Mouse (Mus musculus) liver, adult 2 months (tissue): Measurements from ENCODE around the gene Lrg1. TPM values are rescaled to one million over a fixed set of nuclear protein-coding genes. Genes with fewer than 3 reads are reported as not detected.
"Not testable (repeated sequence)": the region's sequence is repeated elsewhere in the genome, so short reads cannot be mapped to it uniquely, and the experiment has no call there.

Experiments
- DNase-seq: peaks from one replicate; pipeline ENCODE4 v3.0.0-alpha.2; 2011; ENCODE audit warnings: low read depth, low spot score; ENCODE audit errors: extremely low read depth
- H3K27ac ChIP-seq: fragments of 200-500 bp; replicated peaks from 2 replicates; pipeline ENCODE4 v1.5.1; 2012; ENCODE audit warnings: low read depth, mild to moderate bottlenecking, control low read depth, inconsistent platforms, low read length; ENCODE audit not compliant: insufficient read depth
- H3K27me3 ChIP-seq: fragments of 200-500 bp; 2 replicates; pipeline ENCODE4 v1.6.1; 2012; ENCODE audit warnings: mild to moderate bottlenecking, moderate library complexity, low read length, inconsistent platforms; ENCODE audit not compliant: control insufficient read depth, insufficient read depth
- H3K36me3 ChIP-seq: fragments of 200-500 bp; 2 replicates; pipeline ENCODE4 v1.6.1; 2012; ENCODE audit warnings: low read length, inconsistent platforms; ENCODE audit not compliant: control insufficient read depth, insufficient read depth
- H3K4me1 ChIP-seq: fragments of 200-500 bp; 2 replicates; pipeline ENCODE4 v1.6.1; 2011; ENCODE audit warnings: low read length; ENCODE audit not compliant: control insufficient read depth, insufficient read depth
- H3K4me3 ChIP-seq: fragments of 200-500 bp; 2 replicates; pipeline ENCODE4 v1.5.1; 2011; ENCODE audit warnings: low read depth, mild to moderate bottlenecking, control low read depth, low read length, moderate library complexity; ENCODE audit not compliant: insufficient read depth
- H3K79me2 ChIP-seq: fragments of 200-500 bp; 2 replicates; pipeline ENCODE4 v1.6.1; 2012; ENCODE audit warnings: inconsistent platforms, mild to moderate bottlenecking, low read length, moderate library complexity; ENCODE audit not compliant: control insufficient read depth, insufficient read depth
- H3K9ac ChIP-seq: fragments of 200-500 bp; 2 replicates; pipeline ENCODE4 v1.6.1; 2012; ENCODE audit warnings: low read depth, mild to moderate bottlenecking, control low read depth, inconsistent platforms, low read length
- CTCF ChIP-seq: fragments of 200-500 bp; IDR thresholded peaks from 2 replicates; pipeline ENCODE4 v1.5.1; 2011; ENCODE audit warnings: low read depth, low read length, control low read depth
- POLR2A ChIP-seq: fragments of 200-500 bp; IDR thresholded peaks from 2 replicates; pipeline ENCODE4 v1.6.1; 2011; ENCODE audit warnings: low read length, control low read depth; ENCODE audit not compliant: insufficient read depth; ENCODE audit errors: extremely low read depth
- WGBS: fragments of 180-500 bp; shearing (Covaris S2); methylation state at CpG from one replicate; pipeline ENCODE4 v1.1.7; 2018; 5-methylcytosine and 5-hydroxymethylcytosine counted together
- polyA plus RNA-seq: library from polyadenylated mRNA; depleted of rRNA; stranded (reverse); fragments of >200 nt; gene quantifications from 2 replicates; pipeline ENCODE4 v1.2.3, GENCODE M21; 2012
- total RNA-seq: library from RNA; depleted of rRNA; stranded (reverse); fragments of >200 nt; gene quantifications from 2 replicates; pipeline ENCODE4 v1.2.3, GENCODE M21; 2014

Gene Lrg1
- total and polyA plus RNA-seq, 2 experiments = 116 to 543 TPM

GRCm38 (mm10) chr17:56110571-56110970 lies 11.2 kb downstream of the Lrg1 start:
- Histone ChIP-seq H3K27me3 (no peaks in the 10 kb centered on the region), H3K4me3 (no peak overlapping the region), H3K27ac (peak overlapping the region; percentile 62; the same call in 1 of the 2 replicates), H3K9ac (no peak overlapping the region), H3K36me3 (peaks cover 6% of the 10 kb centered on the region; the same call in 1 of the 2 replicates), H3K4me1 (peaks cover 35% of the 10 kb centered on the region), H3K79me2 (no peaks in the 10 kb centered on the region)
- TF ChIP-seq POLR2A = no peak
- TF ChIP-seq CTCF = no peak
- peak; percentile 75 for DNase-seq
- 30% methylated on average over 4 of the region's 4 CpGs for WGBS

DNA sequence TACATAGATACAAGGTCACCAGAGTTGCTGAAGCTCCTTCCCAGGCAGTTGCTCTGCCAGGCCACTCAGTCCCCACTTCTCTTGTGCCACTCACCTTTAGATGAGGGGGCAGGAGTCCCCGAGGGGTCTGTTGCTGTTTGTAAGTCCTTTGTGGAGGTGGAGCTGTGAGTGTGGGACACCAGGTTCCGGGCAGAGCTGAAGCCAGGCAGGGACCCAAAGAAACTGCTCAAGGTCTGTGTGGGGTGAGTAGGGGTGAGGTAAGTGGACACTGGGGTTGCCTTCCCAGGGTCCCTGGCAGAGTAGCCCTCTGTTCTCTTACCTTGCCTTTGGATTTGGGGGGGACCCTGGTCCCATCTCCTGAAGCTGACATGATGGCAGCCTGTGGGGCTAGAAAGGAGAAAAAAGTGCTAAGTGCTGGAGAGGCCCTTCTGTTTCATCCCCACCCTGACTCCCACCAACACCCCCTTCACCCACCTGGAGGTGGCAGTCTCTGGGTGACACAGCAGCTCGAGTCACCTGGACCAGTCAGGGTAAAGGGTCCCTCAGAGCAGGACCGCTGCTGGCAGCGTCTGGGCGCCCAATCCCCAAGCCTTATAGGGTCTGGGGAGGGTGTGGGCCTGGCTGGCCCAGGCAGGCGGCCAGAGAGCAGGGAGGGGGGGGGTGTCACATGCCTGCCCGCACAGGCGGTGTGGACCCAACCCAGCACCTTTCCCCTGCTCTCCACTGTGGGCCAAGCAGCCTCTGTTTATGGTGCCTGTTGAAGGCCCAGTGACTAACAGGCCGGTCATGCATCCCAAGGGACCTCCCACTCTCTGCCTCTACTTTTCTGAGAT lies 12.4 kb downstream of the Lrg1 start, which contains the start of gene Plin4:
TSS of gene Plin4 (minus strand) at position 585 of the 833 bp plus-strand sequence.
- Histone ChIP-seq H3K4me1 (peaks cover 28% of the 10 kb centered on the region), H3K79me2 (no peaks in the 10 kb centered on the region), H3K27ac (peak within 1 kb of the TSS; percentile 85), H3K4me3 (no peak within 1 kb of the TSS), H3K27me3 (no peaks in the 10 kb centered on the region), H3K9ac (peak within 1 kb of the TSS; percentile 20; the same call in 1 of the 2 replicates), H3K36me3 (peaks cover 3% of the 10 kb centered on the region; the same call in 1 of the 2 replicates)
- DNase-seq = peak; percentile 70
- 41% methylated on average over 10 of the region's 10 CpGs for WGBS
- 0 out of 2 replicates have a peak, but pooled peaks have one; percentile 13 for TF ChIP-seq POLR2A
- no peak for TF ChIP-seq CTCF

- no peak overlapping the region for H3K4me3 ChIP-seq
These were observed 13.3 kb downstream of the Lrg1 start for GRCm38 (mm10) chr17:56108334-56109044.

DNA sequence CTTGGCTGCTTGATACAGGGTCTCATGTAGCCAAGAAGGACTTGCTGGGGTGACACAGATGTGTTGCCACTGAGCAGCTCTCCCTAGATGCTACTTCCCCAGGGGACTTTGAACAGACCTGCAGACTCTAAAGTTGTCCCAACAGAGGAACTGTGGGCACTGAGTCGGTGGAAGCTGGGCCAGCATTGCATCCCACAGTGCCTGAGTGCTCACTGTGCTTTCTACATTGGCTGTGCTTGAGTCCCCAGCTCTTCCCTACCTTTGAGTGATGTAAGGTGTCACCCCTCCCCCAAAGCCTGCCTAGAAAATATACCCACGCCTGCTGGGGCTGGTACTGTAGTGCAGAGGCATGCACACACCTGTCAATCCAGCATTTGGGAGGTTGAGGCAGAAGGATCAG lies 14.1 kb downstream of the Lrg1 start:
- Histone ChIP-seq H3K4me1 (peaks cover 22% of the 10 kb centered on the region), H3K36me3 (peaks cover 3% of the 10 kb centered on the region; the same call in 1 of the 2 replicates), H3K4me3 (no peak overlapping the region), H3K9ac (no peak overlapping the region), H3K79me2 (no peaks in the 10 kb centered on the region), H3K27me3 (no peaks in the 10 kb centered on the region), H3K27ac (no peak overlapping the region)
- 69% methylated on average over 2 of the region's 2 CpGs for WGBS
- no peak for TF ChIP-seq POLR2A
- TF ChIP-seq CTCF = no peak
- DNase-seq = no peak

More at GRCm38 (mm10) chr17:56108334-56109044, 13.3 kb downstream of the Lrg1 start:
- peaks cover 26% of the 10 kb centered on the region for H3K4me1 ChIP-seq
- H3K27ac ChIP-seq = peak overlapping the region; percentile 85
- H3K27me3 ChIP-seq = no peaks in the 10 kb centered on the region
- peak overlapping the region; percentile 20; the same call in 1 of the 2 replicates for H3K9ac ChIP-seq
- TF ChIP-seq CTCF (no peak), POLR2A (0 out of 2 replicates have a peak, but pooled peaks have one; percentile 18)
- peak; percentile 93 for DNase-seq
- 25% methylated on average over 6 of the region's 6 CpGs for WGBS
- peaks cover 3% of the 10 kb centered on the region; the same call in 1 of the 2 replicates for H3K36me3 ChIP-seq
- no peaks in the 10 kb centered on the region for H3K79me2 ChIP-seq

DNA sequence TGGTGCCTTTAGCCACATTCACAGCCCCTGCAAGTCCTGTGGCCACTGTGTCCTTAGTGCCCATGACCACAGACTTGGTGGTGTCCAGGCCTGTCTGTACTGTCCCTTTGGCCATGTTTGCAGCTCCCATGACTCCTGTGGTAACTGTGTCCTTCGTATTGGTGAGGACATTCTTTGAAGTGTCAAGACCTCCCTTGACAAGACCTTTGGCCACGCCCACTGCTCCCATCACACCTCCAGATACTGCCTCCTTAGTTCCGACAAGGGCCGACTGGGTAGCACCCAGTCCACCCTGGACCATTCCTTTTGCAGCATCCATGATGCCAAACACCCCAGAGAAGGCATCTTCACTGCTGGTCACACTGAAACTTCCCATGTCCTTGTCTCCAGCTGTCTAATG lies 14.8 kb downstream of the Lrg1 start:
- Histone ChIP-seq H3K79me2 (no peaks in the 10 kb centered on the region), H3K27me3 (no peaks in the 10 kb centered on the region), H3K36me3 (0 out of 2 replicates have a peak, but pooled peaks cover 3% of the 10 kb centered on the region), H3K4me1 (peaks cover 22% of the 10 kb centered on the region), H3K9ac (no peak overlapping the region), H3K27ac (no peak overlapping the region), H3K4me3 (no peak overlapping the region)
- no peak for DNase-seq
- 87% methylated on average over 4 of the region's 4 CpGs for WGBS
- TF ChIP-seq CTCF (no peak), POLR2A (no peak)

DNA sequence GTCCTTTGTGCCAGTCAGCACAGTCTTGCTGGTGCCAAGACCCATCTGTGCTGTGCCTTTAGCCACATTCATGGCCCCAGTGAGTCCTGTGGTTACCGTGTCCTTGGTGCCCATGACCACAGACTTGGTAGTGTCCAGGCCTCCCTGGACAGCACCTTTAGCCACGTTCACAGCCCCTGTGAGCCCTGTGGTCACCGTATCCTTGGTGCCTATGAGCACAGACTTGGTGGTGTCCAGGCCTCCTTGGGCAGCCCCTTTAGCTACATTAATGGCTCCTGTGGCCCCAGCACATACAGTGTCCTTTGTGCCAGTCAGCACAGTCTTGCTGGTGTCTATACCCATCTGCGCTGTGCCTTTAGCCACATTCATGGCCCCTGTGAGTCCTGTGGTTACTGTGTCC lies 15.4 kb downstream of the Lrg1 start:
- peaks cover 22% of the 10 kb centered on the region for H3K4me1 ChIP-seq
- WGBS = 97% methylated on average over 4 of the region's 4 CpGs
- DNase-seq, H3K9ac ChIP-seq, H3K79me2 ChIP-seq, H3K27ac ChIP-seq, H3K4me3 ChIP-seq, H3K36me3 ChIP-seq, H3K27me3 ChIP-seq: not testable (repeated sequence)

DNA sequence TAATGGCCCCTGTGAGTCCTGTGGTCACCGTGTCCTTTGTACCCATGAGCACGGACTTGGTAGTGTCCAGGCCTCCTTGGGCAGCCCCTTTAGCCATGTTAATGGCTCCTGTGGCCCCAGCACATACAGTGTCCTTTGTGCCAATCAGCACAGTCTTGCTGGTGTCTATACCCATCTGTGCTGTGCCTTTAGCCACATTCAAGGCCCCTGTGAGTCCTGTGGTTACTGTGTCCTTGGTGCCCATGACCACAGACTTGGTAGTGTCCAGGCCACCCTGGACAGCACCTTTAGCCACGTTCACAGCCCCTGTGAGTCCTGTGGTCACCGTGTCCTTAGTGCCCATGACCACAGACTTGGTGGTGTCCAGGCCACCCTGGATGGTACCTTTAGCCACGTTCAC lies 17.0 kb downstream of the Lrg1 start:
- peaks cover 19% of the 10 kb centered on the region for H3K4me1 ChIP-seq
- not testable (repeated sequence) for H3K4me3 ChIP-seq, H3K36me3 ChIP-seq, DNase-seq, H3K9ac ChIP-seq, H3K27me3 ChIP-seq, H3K27ac ChIP-seq, H3K79me2 ChIP-seq
- WGBS = 98% methylated on average over 3 of the region's 5 CpGs
